Mouse (Mus musculus) ES-E14 (cell line): ENCODE measurements around the gene Fars2.

ENCODE experiments used
- CHD2 ChIP-seq: IDR thresholded peaks from 2 replicates; pipeline ENCODE4 v1.6.1; 2014; ENCODE audit warnings: mild to moderate bottlenecking, low read depth, low read length, inconsistent platforms
- HCFC1 ChIP-seq: IDR thresholded peaks from 2 replicates; pipeline ENCODE4 v1.6.1; 2012; ENCODE audit warnings: low read length, inconsistent platforms, borderline replicate concordance; ENCODE audit not compliant: insufficient read depth
- ZC3H11A ChIP-seq: IDR thresholded peaks from 2 replicates; pipeline ENCODE4 v1.6.1; 2012; ENCODE audit warnings: low read depth, mild to moderate bottlenecking, inconsistent platforms, low read length, borderline replicate concordance

- TF ChIP-seq CHD2: no peak
- no peak for TF ChIP-seq HCFC1
- TF ChIP-seq ZC3H11A: no peak
Observed at GRCm38 (mm10) chr13:36163898-36164297, 46.7 kb downstream of the Fars2 start.
